Mouse (Mus musculus) olfactory bulb, adult 2 months (tissue): ENCODE measurements around the gene Gm45234. TPM values are rescaled to one million over a fixed set of nuclear protein-coding genes. Genes with fewer than 3 reads are reported as not detected.

Experiments used
- H3K27ac ChIP-seq: fragments of 200-500 bp; 2 replicates; pipeline ENCODE4 v1.5.1; 2012; ENCODE audit warnings: low read depth, low read length; ENCODE audit not compliant: insufficient read depth
- H3K4me1 ChIP-seq: fragments of 200-500 bp; 2 replicates; pipeline ENCODE4 v1.6.1; 2012; ENCODE audit warnings: low read length; ENCODE audit not compliant: control insufficient read depth, insufficient read depth
- H3K4me3 ChIP-seq: fragments of 200-500 bp; 2 replicates; pipeline ENCODE4 v1.5.1; 2012; ENCODE audit warnings: mild to moderate bottlenecking, low read depth, low read length, moderate library complexity; ENCODE audit not compliant: insufficient read depth
- CTCF ChIP-seq: fragments of 200-500 bp; IDR thresholded peaks from 2 replicates; pipeline ENCODE4 v1.5.1; 2012; ENCODE audit warnings: low read depth, mild to moderate bottlenecking, low read length, moderate library complexity; ENCODE audit not compliant: insufficient read depth
- POLR2A ChIP-seq: fragments of 200-500 bp; IDR thresholded peaks from 2 replicates; pipeline ENCODE4 v1.6.1; 2012; ENCODE audit warnings: mild to moderate bottlenecking, low read depth, low read length, moderate library complexity; ENCODE audit not compliant: insufficient read depth
- WGBS: fragments of 180-500 bp; shearing (Covaris S2); methylation state at CpG from one replicate; pipeline ENCODE4 v1.1.7; 2018; 5-methylcytosine and 5-hydroxymethylcytosine counted together
- polyA plus RNA-seq: library from polyadenylated mRNA; stranded (reverse); fragments of >200 nt; gene quantifications from 2 replicates; pipeline ENCODE4 v1.2.4, GENCODE M21; 2012; ENCODE audit warnings: low replicate concordance; ENCODE audit not compliant: missing spikeins, insufficient read depth, insufficient read length

Gene Gm45234
- polyA plus RNA-seq, 1 experiment: not detected

GRCm38 (mm10) chr6:124743647-124744046 lies 12.2 kb downstream of the Gm45234 start:
- 87% methylated on average over 8 of the region's 8 CpGs for WGBS
- H3K27ac ChIP-seq: no peak overlapping the region
- no peak overlapping the region for H3K4me3 ChIP-seq
- peaks cover 54% of the 10 kb centered on the region for H3K4me1 ChIP-seq
- TF ChIP-seq CTCF (no peak), POLR2A (no peak)

- H3K27ac ChIP-seq: no peak overlapping the region
- 91% methylated on average over 15 of the region's 15 CpGs for WGBS
- H3K4me1 ChIP-seq: peaks cover 58% of the 10 kb centered on the region
- TF ChIP-seq CTCF: no peak
- no peak overlapping the region for H3K4me3 ChIP-seq
These were observed 12.8 kb downstream of the Gm45234 start for GRCm38 (mm10) chr6:124742839-124743514.

- TF ChIP-seq CTCF: no peak
- TF ChIP-seq POLR2A: no peak
- 69% methylated on average over 3 of the region's 3 CpGs for WGBS
- peaks cover 47% of the 10 kb centered on the region for H3K4me1 ChIP-seq
- H3K4me3 ChIP-seq: peak overlapping the region; percentile 12; the same call in 1 of the 2 replicates
- peak overlapping the region; percentile 92 for H3K27ac ChIP-seq
These were observed 14.0 kb downstream of the Gm45234 start for GRCm38 (mm10) chr6:124741842-124742241.

GRCm38 (mm10) chr6:124740888-124741761 lies 14.7 kb downstream of the Gm45234 start, which contains the start of gene Grcc10:
Gene Grcc10 (minus strand): TSS chr6:124741374.
- Histone ChIP-seq H3K27ac (peak within 1 kb of the TSS; percentile 92), H3K4me3 (peak within 1 kb of the TSS; percentile 63), H3K4me1 (peaks cover 40% of the 10 kb centered on the region)
- whole genome bisulfite sequencing: under 1% methylated on average over 41 of the region's 41 CpGs
- TF ChIP-seq POLR2A: peak; percentile 24; the same call in 1 of the 2 replicates
- TF ChIP-seq CTCF: peak; percentile 30; the same call in 1 of the 2 replicates

GRCm38 (mm10) chr6:124740211-124740887 lies 15.5 kb downstream of the Gm45234 start:
- WGBS: under 1% methylated on average over 29 of the region's 29 CpGs

GRCm38 (mm10) chr6:124739231-124739796 lies 16.5 kb downstream of the Gm45234 start:
- Histone ChIP-seq H3K27ac (no peak overlapping the region), H3K4me1 (peaks cover 28% of the 10 kb centered on the region), H3K4me3 (no peak overlapping the region)
- 69% methylated on average over 10 of the region's 10 CpGs for WGBS
- TF ChIP-seq CTCF (no peak), POLR2A (no peak)

More at GRCm38 (mm10) chr6:124740211-124740887, 15.5 kb downstream of the Gm45234 start:
- Histone ChIP-seq H3K4me1 (peaks cover 37% of the 10 kb centered on the region), H3K4me3 (peak overlapping the region; percentile 63), H3K27ac (peak overlapping the region; percentile 92)
- TF ChIP-seq CTCF (no peak), POLR2A (no peak)

GRCm38 (mm10) chr6:124738511-124739023 lies 17.3 kb downstream of the Gm45234 start, which contains the start of gene Ptpn6:
Gene Ptpn6 (minus strand): TSS chr6:124738714.
- WGBS: 40% methylated on average over 15 of the region's 15 CpGs
- no peak for TF ChIP-seq CTCF
- TF ChIP-seq POLR2A: no peak
- Histone ChIP-seq H3K27ac (no peak within 1 kb of the TSS), H3K4me3 (no peak within 1 kb of the TSS), H3K4me1 (peaks cover 25% of the 10 kb centered on the region)

GRCm38 (mm10) chr6:124737040-124737439 lies 18.8 kb downstream of the Gm45234 start:
- Histone ChIP-seq H3K27ac (no peak overlapping the region), H3K4me3 (no peak overlapping the region), H3K4me1 (peaks cover 23% of the 10 kb centered on the region)
- TF ChIP-seq CTCF (no peak), POLR2A (no peak)
- WGBS: 86% methylated on average over 11 of the region's 11 CpGs
